Mouse (Mus musculus) liver, postnatal 0 days (tissue): ENCODE results near the gene Capzb. TPM values are rescaled to one million over a fixed set of nuclear protein-coding genes. Genes with fewer than 3 reads are reported as not detected.

ENCODE experiments used
- ATAC-seq: fragments of 200-750 bp; cut with Nextera tagmentation; 2 replicates; pipeline ENCODE4 v1.8.0; 2017; ENCODE audit warnings: mild to moderate bottlenecking, moderate library complexity
- DNase-seq: peaks from one replicate; pipeline ENCODE4 v3.0.0-alpha.2; 2016
- H3K27ac ChIP-seq: fragments of 300-500 bp; sonication (generic); 2 replicates; pipeline ENCODE4 v1.5.1; 2014; ENCODE audit warnings: antibody characterized with exemption, moderate library complexity, mild to moderate bottlenecking, low read depth
- H3K27me3 ChIP-seq: fragments of 300-500 bp; sonication (generic); 2 replicates; pipeline ENCODE4 v1.6.1; 2014; ENCODE audit warnings: low read length, control low read depth, mixed read lengths; ENCODE audit not compliant: insufficient read depth
- H3K36me3 ChIP-seq: fragments of 300-500 bp; sonication (generic); replicated peaks from 2 replicates; pipeline ENCODE4 v1.6.1; 2014; ENCODE audit warnings: mild to moderate bottlenecking, control low read depth, low read length, moderate library complexity, mixed read lengths; ENCODE audit not compliant: insufficient read depth
- H3K4me1 ChIP-seq: fragments of 300-500 bp; sonication (generic); 2 replicates; pipeline ENCODE4 v1.6.1; 2014; ENCODE audit warnings: antibody characterized with exemption, mild to moderate bottlenecking, control low read depth; ENCODE audit not compliant: insufficient read depth
- H3K4me2 ChIP-seq: fragments of 300-500 bp; sonication (generic); 2 replicates; pipeline ENCODE4 v1.6.1; 2014; ENCODE audit warnings: low read depth, mild to moderate bottlenecking, low read length, moderate library complexity, mixed read lengths
- H3K4me3 ChIP-seq: fragments of 300-500 bp; sonication (generic); 2 replicates; pipeline ENCODE4 v1.5.1; 2014; ENCODE audit warnings: low read depth, low read length
- H3K9ac ChIP-seq: fragments of 300-500 bp; sonication (generic); replicated peaks from 2 replicates; pipeline ENCODE4 v1.6.1; 2014; ENCODE audit warnings: mild to moderate bottlenecking, moderate library complexity
- H3K9me3 ChIP-seq: fragments of 300-500 bp; sonication (generic); 2 replicates; pipeline ENCODE4 v1.6.1; 2016; ENCODE audit warnings: mild to moderate bottlenecking, control low read depth, low read length, mixed read lengths
- CTCF ChIP-seq: sonication (generic); IDR thresholded peaks from 2 replicates; pipeline ENCODE4 v1.5.1; 2016; ENCODE audit warnings: antibody characterized with exemption, low read depth
- EP300 ChIP-seq: IDR thresholded peaks from 2 replicates; pipeline ENCODE4 v1.6.1; 2016; ENCODE audit warnings: antibody characterized with exemption, low read depth, mild to moderate bottlenecking
- WGBS: fragments of 180-500 bp; shearing (Covaris S2); extraction: QIAGEN DNeasy Blood & Tissue Kit; methylation state at CpG from one replicate; pipeline ENCODE4 v1.1.7; 2014; ENCODE audit not compliant: insufficient replicate concordance; 5-methylcytosine and 5-hydroxymethylcytosine counted together
- polyA plus RNA-seq: library from polyadenylated mRNA; unstranded; fragments of >200 nt; fragmentation: Nextera tagmentation; extraction: Ambion mirVana; gene quantifications from 2 replicates; pipeline ENCODE4 v1.2.1, GENCODE M21; 2015

Gene Capzb
- polyA plus RNA-seq, 1 experiment from 2014 or later, result 143 TPM

GRCm38 (mm10) chr4:139302241-139302640 lies 109.5 kb downstream of the Capzb start:
- no peak for TF ChIP-seq CTCF
- no peak for TF ChIP-seq EP300
- peaks cover 4% of the 10 kb centered on the region for H3K4me1 ChIP-seq
- no peak overlapping the region for H3K9ac ChIP-seq
- ATAC-seq (peak; percentile 13), DNase-seq (no peak)
- H3K36me3 ChIP-seq, result peaks cover 15% of the 10 kb centered on the region
- no peaks in the 10 kb centered on the region for H3K9me3 ChIP-seq
- H3K4me3 ChIP-seq, result no peak overlapping the region
- no peak overlapping the region for H3K4me2 ChIP-seq
- peak overlapping the region; percentile 82 for H3K27ac ChIP-seq
- 75% methylated on average over 5 of the region's 5 CpGs for WGBS
- no peaks in the 10 kb centered on the region for H3K27me3 ChIP-seq

GRCm38 (mm10) chr4:139305521-139305920 lies 112.8 kb downstream of the Capzb start:
- no peak for TF ChIP-seq EP300
- no peak for TF ChIP-seq CTCF
- Histone ChIP-seq H3K4me1 (peaks cover 15% of the 10 kb centered on the region), H3K27me3 (no peaks in the 10 kb centered on the region), H3K9ac (no peak overlapping the region), H3K27ac (no peak overlapping the region), H3K4me2 (no peak overlapping the region), H3K4me3 (no peak overlapping the region), H3K36me3 (peaks cover 12% of the 10 kb centered on the region), H3K9me3 (no peaks in the 10 kb centered on the region)
- ATAC-seq, result no peak
- 84% methylated on average over 3 of the region's 3 CpGs for WGBS
- no peak for DNase-seq

- TF ChIP-seq EP300 (no peak), CTCF (no peak)
- no peak overlapping the region for H3K4me3 ChIP-seq
- H3K27ac ChIP-seq, result no peak overlapping the region
- no peak for DNase-seq
- WGBS, result 41% methylated on average over 5 of the region's 5 CpGs
- no peak for ATAC-seq
- H3K27me3 ChIP-seq, result no peaks in the 10 kb centered on the region
- no peaks in the 10 kb centered on the region for H3K9me3 ChIP-seq
- H3K9ac ChIP-seq, result no peak overlapping the region
- H3K4me2 ChIP-seq, result no peak overlapping the region
- H3K36me3 ChIP-seq, result peaks cover 10% of the 10 kb centered on the region; the same call in 1 of the 2 replicates
- H3K4me1 ChIP-seq, result peaks cover 28% of the 10 kb centered on the region
Measured at GRCm38 (mm10) chr4:139307916-139308315, 115.2 kb downstream of the Capzb start.

GRCm38 (mm10) chr4:139309651-139310050 lies 117.0 kb downstream of the Capzb start:
- peaks cover 28% of the 10 kb centered on the region for H3K4me1 ChIP-seq
- DNase-seq (no peak), ATAC-seq (no peak)
- H3K27me3 ChIP-seq, result no peaks in the 10 kb centered on the region
- H3K4me2 ChIP-seq, result peak overlapping the region; percentile 100
- H3K9ac ChIP-seq, result peak overlapping the region; percentile 91
- 43% methylated on average over 6 of the region's 6 CpGs for WGBS
- peak overlapping the region; percentile 78; the same call in 1 of the 2 replicates for H3K27ac ChIP-seq
- peaks cover 13% of the 10 kb centered on the region; the same call in 1 of the 2 replicates for H3K36me3 ChIP-seq
- peak overlapping the region; percentile 95 for H3K4me3 ChIP-seq
- H3K9me3 ChIP-seq, result no peaks in the 10 kb centered on the region
- TF ChIP-seq CTCF, result peak; percentile 21
- no peak for TF ChIP-seq EP300

- Histone ChIP-seq H3K9ac (peak within 1 kb of the TSS; percentile 91), H3K27ac (peak within 1 kb of the TSS; percentile 78), H3K4me1 (peaks cover 28% of the 10 kb centered on the region), H3K9me3 (no peaks in the 10 kb centered on the region), H3K27me3 (no peaks in the 10 kb centered on the region), H3K36me3 (peaks cover 14% of the 10 kb centered on the region), H3K4me2 (peak within 1 kb of the TSS; percentile 100), H3K4me3 (peak within 1 kb of the TSS; percentile 95)
- no peak; the same call in 1 of the 2 replicates for TF ChIP-seq CTCF
- no peak for TF ChIP-seq EP300
- ATAC-seq (peak; percentile 86), DNase-seq (peak; percentile 99)
- WGBS, result under 1% methylated on average over 56 of the region's 63 CpGs
Measured at GRCm38 (mm10) chr4:139310171-139310898, 117.6 kb downstream of the Capzb start, which contains the start of the genes Pqlc2 and Akr7a5. TSS of gene Pqlc2 (minus strand) at chr4:139310708. TSS of gene Akr7a5 (plus strand) at chr4:139310744.

- ATAC-seq (peak; percentile 51), DNase-seq (no peak)
- no peak for TF ChIP-seq CTCF
- TF ChIP-seq EP300, result no peak
- H3K9ac ChIP-seq, result peak overlapping the region; percentile 91
- peak overlapping the region; percentile 100 for H3K4me2 ChIP-seq
- H3K4me1 ChIP-seq, result peaks cover 28% of the 10 kb centered on the region
- under 1% methylated on average over 51 of the region's 53 CpGs for WGBS
- peaks cover 14% of the 10 kb centered on the region for H3K36me3 ChIP-seq
- H3K27ac ChIP-seq, result peak overlapping the region; percentile 78
- no peaks in the 10 kb centered on the region for H3K9me3 ChIP-seq
- H3K4me3 ChIP-seq, result peak overlapping the region; percentile 95
- no peaks in the 10 kb centered on the region for H3K27me3 ChIP-seq
Measured at GRCm38 (mm10) chr4:139310899-139311701, 118.4 kb downstream of the Capzb start.
